Mouse (Mus musculus) T-helper 1 cell (primary cell): ENCODE measurements around the gene Thap7.

ENCODE experiments used
- in situ Hi-C: fragments of 300-600 bp; cut with MboI, MseI; formaldehyde crosslinking; loops from one replicate; pipeline ENCODE4 v1.15.1; 2025; ENCODE audit warnings: high pct_unique_total_duplicates

Gene Thap7

GRCm38 (mm10) chr16:17530640-17531288 is at the start of gene Thap7:
Gene Thap7, minus strand, starts transcription at chr16:17531136.
- in situ Hi-C loops = no loop called here

- in situ Hi-C loops = no loop called here
These were observed 45.9 kb upstream of the Thap7 start for GRCm38 (mm10) chr16:17576825-17577215.

GRCm38 (mm10) chr16:17575870-17576824 is 45.2 kb upstream of the Thap7 start:
- in situ Hi-C loops = no loop called here

GRCm38 (mm10) chr16:17566186-17566585 is 35.2 kb upstream of the Thap7 start:
- in situ Hi-C loops = no loop called here

- in situ Hi-C loops = no loop called here
These were observed 33.8 kb upstream of the Thap7 start for GRCm38 (mm10) chr16:17564771-17565170.

- in situ Hi-C loops = no loop called here
These were observed 33.3 kb upstream of the Thap7 start for GRCm38 (mm10) chr16:17564221-17564620.

GRCm38 (mm10) chr16:17563580-17563979 is 32.6 kb upstream of the Thap7 start:
- in situ Hi-C loops = no loop called here

GRCm38 (mm10) chr16:17561751-17562208 is 30.8 kb upstream of the Thap7 start, which contains the start of gene P2rx6:
Gene P2rx6, plus strand, starts transcription at chr16:17561885.
- in situ Hi-C loops = no loop called here

- in situ Hi-C loops = no loop called here
These were observed 30.3 kb upstream of the Thap7 start, which contains the start of gene Lrrc74b for GRCm38 (mm10) chr16:17561128-17561750. Gene Lrrc74b, minus strand, starts transcription at chr16:17561247.

- in situ Hi-C loops = loop anchor here (5.0 kb wide), 1 partner anchor 58 kb away; the partner anchor contains the start of gene Smpd4
These were observed 28.6 kb upstream of the Thap7 start for GRCm38 (mm10) chr16:17559396-17560027.

GRCm38 (mm10) chr16:17558811-17559210 is 27.9 kb upstream of the Thap7 start:
- in situ Hi-C loops = loop anchor here (5.0 kb wide), 1 partner anchor 58 kb away; the partner anchor contains the start of gene Smpd4

- in situ Hi-C loops = loop anchor here (5.0 kb wide), 1 partner anchor 59 kb away; the partner anchor contains the start of gene Smpd4
These were observed 27.1 kb upstream of the Thap7 start for GRCm38 (mm10) chr16:17557947-17558480.

GRCm38 (mm10) chr16:17556907-17557306 is 26.0 kb upstream of the Thap7 start:
- in situ Hi-C loops = loop anchor here (5.0 kb wide), 1 partner anchor 60 kb away; the partner anchor contains the start of gene Smpd4

GRCm38 (mm10) chr16:17556180-17556579 is 25.2 kb upstream of the Thap7 start:
- in situ Hi-C loops = loop anchor here (5.0 kb wide), 1 partner anchor 61 kb away; the partner anchor contains the start of gene Smpd4

- in situ Hi-C loops = loop anchor here (5.0 kb wide), 1 partner anchor 63 kb away; the partner anchor contains the start of gene Smpd4
These were observed 23.8 kb upstream of the Thap7 start for GRCm38 (mm10) chr16:17554702-17555101.

- in situ Hi-C loops = no loop called here
These were observed 23.2 kb upstream of the Thap7 start for GRCm38 (mm10) chr16:17553910-17554685.

- in situ Hi-C loops = no loop called here
These were observed 21.9 kb upstream of the Thap7 start for GRCm38 (mm10) chr16:17552837-17553236.

- in situ Hi-C loops = no loop called here
These were observed 11.7 kb upstream of the Thap7 start for GRCm38 (mm10) chr16:17542632-17543031.

- in situ Hi-C loops = no loop called here
These were observed 5.6 kb upstream of the Thap7 start for GRCm38 (mm10) chr16:17536584-17536983.
